Mouse (Mus musculus): Measurements from ENCODE around the gene Spag8. TPM values are rescaled to one million over a fixed set of nuclear protein-coding genes. Genes with fewer than 3 reads are reported as not detected.

Spag8 gene
- polyA plus RNA-seq, 1 experiment from 2014 or later = 4.6 TPM

DNA sequence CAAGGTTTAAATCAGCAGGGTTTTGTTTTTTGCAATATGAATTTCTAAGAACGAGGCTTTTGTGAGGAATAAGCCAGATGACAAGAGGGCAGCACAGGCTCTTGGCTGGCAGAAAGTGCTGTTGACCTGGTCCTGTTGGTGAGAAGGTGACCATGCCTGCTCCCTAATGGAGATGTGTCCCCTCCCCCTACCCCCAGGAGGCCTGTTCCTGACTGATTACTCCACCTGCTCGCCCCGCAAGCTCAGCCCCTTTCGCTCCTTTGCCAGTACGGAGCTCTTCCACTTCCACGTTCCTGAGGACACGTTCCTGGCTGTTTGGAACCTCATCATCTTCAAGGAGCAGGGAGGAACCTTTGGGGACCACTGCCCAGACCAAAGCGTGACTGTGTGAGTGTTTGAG lies 20.3 kb upstream of the Spag8 start:
- Histone ChIP-seq H3K27me3 (no peaks in the 10 kb centered on the region), H3K9me3 (no peaks in the 10 kb centered on the region), H3K4me3 (replicated peaks) (no peak overlapping the region), H3K4me1 (peaks cover 35% of the 10 kb centered on the region), H3K9ac (no peak overlapping the region), H3K36me3 (replicated peaks) (peaks cover 34% of the 10 kb centered on the region), H3K4me2 (no peak overlapping the region), H3K27ac (no peak overlapping the region)
- 85% methylated on average over 8 of the region's 8 CpGs for WGBS
- ATAC-seq (ENCODE audit: low FRiP score) = no peak

DNA sequence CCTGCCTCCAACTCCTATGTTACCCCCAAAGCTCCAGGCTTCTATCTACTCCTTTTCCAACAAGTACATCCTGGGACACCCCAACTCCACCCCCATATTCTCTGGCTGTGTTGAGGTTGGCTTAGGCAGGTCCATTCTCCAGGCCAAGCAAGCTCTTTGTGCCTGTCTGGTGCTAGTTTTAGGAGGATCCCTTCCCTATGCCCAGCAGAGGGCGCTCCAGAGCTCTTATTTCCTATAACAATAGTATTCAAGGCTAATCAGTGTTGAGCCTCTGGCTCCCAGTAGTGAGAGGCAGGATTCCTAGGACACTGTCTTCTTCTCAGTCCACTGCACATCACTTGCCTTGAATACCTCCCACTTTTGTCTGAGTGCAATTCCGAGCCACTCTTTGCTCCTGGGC lies 18.7 kb upstream of the Spag8 start:
- Histone ChIP-seq H3K4me1 (peaks cover 39% of the 10 kb centered on the region), H3K9ac (no peak overlapping the region), H3K27ac (no peak overlapping the region), H3K36me3 (replicated peaks) (peaks cover 19% of the 10 kb centered on the region), H3K4me2 (peak overlapping the region; percentile 21), H3K9me3 (no peaks in the 10 kb centered on the region), H3K27me3 (no peaks in the 10 kb centered on the region), H3K4me3 (replicated peaks) (no peak overlapping the region)
- ATAC-seq (ENCODE audit: low FRiP score) = peak; percentile 24; the same call in 1 of the 2 replicates
- WGBS = 7% methylated on average over 2 of the region's 2 CpGs

DNA sequence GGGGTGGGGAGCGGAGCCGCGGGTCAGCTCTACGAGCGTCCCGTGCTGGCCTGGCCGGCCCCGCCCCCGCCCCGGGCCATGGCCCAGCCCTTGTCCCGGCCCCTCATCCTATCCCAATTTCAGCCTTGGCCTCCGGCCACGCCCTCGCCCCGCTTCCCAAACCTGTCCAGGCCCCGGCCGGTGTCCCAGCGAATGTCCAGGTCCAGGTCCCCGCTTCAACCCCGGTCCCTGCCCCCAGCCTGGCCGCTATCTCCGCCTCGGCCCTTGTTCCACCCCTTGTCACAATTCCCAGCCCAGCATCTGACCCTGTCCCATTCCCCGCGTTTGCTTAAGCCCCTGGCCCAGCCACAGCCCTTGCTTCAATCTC lies 16.0 kb upstream of the Spag8 start:
- under 1% methylated on average over 19 of the region's 25 CpGs for WGBS
- H3K4me3 ChIP-seq (replicated peaks) = peak overlapping the region; percentile 77
- peaks cover 22% of the 10 kb centered on the region for H3K27me3 ChIP-seq
- H3K36me3 ChIP-seq (replicated peaks) = peaks cover 4% of the 10 kb centered on the region
- peak overlapping the region; percentile 85 for H3K4me2 ChIP-seq
- H3K4me1 ChIP-seq = peaks cover 39% of the 10 kb centered on the region
- no peaks in the 10 kb centered on the region for H3K9me3 ChIP-seq
- no peak overlapping the region; the same call in 1 of the 2 replicates for H3K27ac ChIP-seq
- ATAC-seq (ENCODE audit: low FRiP score) = peak; percentile 58
- peak overlapping the region; percentile 84 for H3K9ac ChIP-seq

DNA sequence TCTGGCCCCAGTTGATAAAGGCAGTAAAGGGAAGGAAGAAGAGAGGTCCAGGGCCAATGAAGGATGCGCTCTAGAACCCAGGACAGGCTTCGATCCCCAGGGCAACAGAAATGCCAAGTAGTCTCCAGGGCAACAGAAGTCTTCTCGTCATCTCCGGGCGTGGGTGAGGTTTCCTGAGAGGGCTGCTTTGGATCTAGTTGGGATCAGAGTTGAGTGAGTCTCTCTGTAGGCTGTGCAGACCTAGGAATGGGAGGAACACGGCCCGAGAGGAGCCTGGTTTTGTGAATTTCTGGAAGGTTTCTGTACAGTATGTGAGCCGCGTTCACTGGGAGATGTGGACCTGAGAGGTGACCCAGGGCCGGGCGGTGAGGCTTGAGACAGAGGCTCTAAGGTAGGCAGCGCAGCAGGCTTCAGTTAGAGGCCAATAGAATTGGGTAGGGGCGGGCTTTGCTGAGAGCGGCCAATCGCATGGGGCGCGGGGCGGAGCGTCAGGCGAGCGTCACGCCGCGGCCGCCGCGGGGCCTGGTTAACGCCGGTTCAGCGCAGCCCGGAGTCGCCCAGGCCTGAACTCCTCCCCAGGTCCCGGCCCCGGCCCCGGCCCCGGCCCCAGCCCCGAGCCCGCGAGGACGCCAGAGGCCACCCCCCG lies 15.5 kb upstream of the Spag8 start, which contains the start of the genes Tmem8b and Fam221b:
Gene Tmem8b, plus strand, starts transcription at position 190 of the 646 bp plus-strand sequence.
Gene Fam221b, minus strand, starts transcription at position 364 of the 646 bp plus-strand sequence.
- H3K9me3 ChIP-seq = no peaks in the 10 kb centered on the region
- WGBS = 4% methylated on average over 24 of the region's 41 CpGs
- peak within 1 kb of the TSS; percentile 85 for H3K4me2 ChIP-seq
- peak within 1 kb of the TSS; percentile 77 for H3K4me3 ChIP-seq (replicated peaks)
- no peaks in the 10 kb centered on the region for H3K36me3 ChIP-seq (replicated peaks)
- peak within 1 kb of the TSS; percentile 84 for H3K9ac ChIP-seq
- peaks cover 39% of the 10 kb centered on the region for H3K4me1 ChIP-seq
- peak; percentile 95 for ATAC-seq (ENCODE audit: low FRiP score)
- peaks cover 22% of the 10 kb centered on the region for H3K27me3 ChIP-seq
- no peak within 1 kb of the TSS; the same call in 1 of the 2 replicates for H3K27ac ChIP-seq

DNA sequence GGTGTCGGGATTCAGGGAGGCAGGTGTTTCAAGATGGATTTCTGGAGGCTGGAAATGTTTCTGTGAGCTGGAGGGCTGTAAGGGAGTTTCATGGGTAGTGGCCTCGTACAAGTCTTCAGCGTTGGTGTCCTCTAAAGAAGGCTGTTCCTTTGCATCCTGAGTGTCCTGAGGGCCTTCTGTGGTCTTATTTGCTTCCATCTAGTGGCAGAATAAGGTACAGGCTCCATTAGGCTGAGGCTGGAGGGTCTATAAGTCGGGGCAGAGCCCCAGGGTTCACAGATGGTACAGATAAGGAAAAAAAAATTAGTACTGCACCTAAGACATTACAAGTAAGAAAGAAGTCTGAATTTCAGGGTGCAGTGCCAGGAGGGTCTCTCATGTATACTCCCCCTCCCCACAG lies 13.0 kb upstream of the Spag8 start:
- 28% methylated on average over 4 of the region's 4 CpGs for WGBS
- H3K27me3 ChIP-seq = peaks cover 43% of the 10 kb centered on the region
- no peak for ATAC-seq (ENCODE audit: low FRiP score)

DNA sequence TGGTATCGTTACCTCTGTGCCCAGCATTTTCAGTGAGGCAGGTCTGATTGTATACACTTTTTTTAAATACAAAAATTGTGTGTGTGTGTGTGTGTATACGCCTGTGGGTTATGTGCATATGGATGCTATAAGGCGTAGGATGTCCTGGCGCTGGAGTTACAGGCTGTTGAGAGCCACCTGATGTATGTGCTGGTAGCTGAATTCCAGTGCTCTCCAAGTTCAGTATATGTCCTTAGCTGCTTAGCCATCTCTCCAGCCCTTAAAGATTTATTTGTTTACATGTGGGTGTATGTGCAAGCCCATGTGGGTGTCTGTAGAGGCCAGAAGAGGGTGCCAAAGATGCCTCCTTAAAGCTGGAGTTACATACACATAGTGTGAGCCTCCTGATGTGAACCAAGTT lies 3.8 kb upstream of the Spag8 start:
- Histone ChIP-seq H3K4me2 (peak overlapping the region; percentile 73), H3K4me1 (peaks cover 18% of the 10 kb centered on the region), H3K9me3 (no peaks in the 10 kb centered on the region), H3K27me3 (peaks cover 12% of the 10 kb centered on the region), H3K36me3 (replicated peaks) (no peaks in the 10 kb centered on the region), H3K9ac (no peak overlapping the region), H3K4me3 (replicated peaks) (peak overlapping the region; percentile 72), H3K27ac (no peak overlapping the region)
- ATAC-seq (ENCODE audit: low FRiP score) = no peak
- WGBS = 63% methylated on average over 4 of the region's 4 CpGs

More for the DNA sequence above, 13.0 kb upstream of the Spag8 start:
- Histone ChIP-seq H3K9ac (no peak overlapping the region), H3K36me3 (replicated peaks) (no peaks in the 10 kb centered on the region), H3K4me1 (peaks cover 25% of the 10 kb centered on the region), H3K9me3 (no peaks in the 10 kb centered on the region), H3K4me3 (replicated peaks) (no peak overlapping the region), H3K4me2 (no peak overlapping the region), H3K27ac (no peak overlapping the region)

DNA sequence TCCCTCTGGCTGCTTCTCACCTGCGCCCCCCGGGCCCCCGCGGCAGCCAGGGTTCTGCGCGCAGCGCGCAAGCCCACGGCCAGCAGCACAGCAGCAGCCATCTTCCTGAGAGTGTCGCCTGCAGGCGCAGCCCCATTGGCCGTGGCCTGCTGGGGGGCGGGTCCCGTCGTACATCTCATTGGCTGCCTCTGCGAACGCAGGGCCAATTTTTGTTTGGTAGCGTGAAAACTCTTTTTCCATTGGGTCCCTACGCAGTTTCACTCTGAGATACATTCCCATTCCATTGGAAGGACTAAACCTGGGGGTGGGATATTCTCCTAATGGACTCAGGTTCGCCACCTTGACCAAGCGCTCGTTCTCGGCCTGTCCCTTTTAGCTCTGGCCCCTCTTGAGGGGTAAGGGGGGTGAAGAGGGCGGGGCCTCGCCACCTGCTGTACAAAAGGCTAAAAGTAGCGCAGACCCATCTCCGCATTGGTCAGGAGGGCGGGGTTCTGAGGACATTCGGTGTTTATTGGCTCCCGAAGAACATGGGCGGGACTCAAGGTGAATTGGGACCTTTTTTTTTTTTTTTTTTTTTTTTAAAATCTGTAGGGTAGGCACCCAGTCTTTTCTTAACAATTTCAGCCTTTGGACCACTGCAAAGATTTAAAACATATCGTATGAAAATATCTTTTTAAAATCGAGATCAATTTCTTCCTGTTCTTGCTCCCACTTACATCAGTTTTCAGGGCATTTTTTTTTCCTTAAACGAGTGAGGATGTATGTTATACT lies 3.1 kb upstream of the Spag8 start, which contains the start of gene Hint2:
Gene Hint2, minus strand, starts transcription at position 128 of the 771 bp plus-strand sequence.
- 1% methylated on average over 33 of the region's 34 CpGs for WGBS
- peak within 1 kb of the TSS; percentile 73 for H3K4me2 ChIP-seq
- peak within 1 kb of the TSS; percentile 81 for H3K9ac ChIP-seq
- peak; percentile 96 for ATAC-seq (ENCODE audit: low FRiP score)
- peak within 1 kb of the TSS; percentile 72 for H3K4me3 ChIP-seq (replicated peaks)
- H3K27me3 ChIP-seq = peaks cover 6% of the 10 kb centered on the region
- peak within 1 kb of the TSS; percentile 91 for H3K27ac ChIP-seq
- H3K4me1 ChIP-seq = peaks cover 18% of the 10 kb centered on the region
- peaks cover 2% of the 10 kb centered on the region; the same call in 1 of the 2 replicates for H3K36me3 ChIP-seq (replicated peaks)
- H3K9me3 ChIP-seq = no peaks in the 10 kb centered on the region

DNA sequence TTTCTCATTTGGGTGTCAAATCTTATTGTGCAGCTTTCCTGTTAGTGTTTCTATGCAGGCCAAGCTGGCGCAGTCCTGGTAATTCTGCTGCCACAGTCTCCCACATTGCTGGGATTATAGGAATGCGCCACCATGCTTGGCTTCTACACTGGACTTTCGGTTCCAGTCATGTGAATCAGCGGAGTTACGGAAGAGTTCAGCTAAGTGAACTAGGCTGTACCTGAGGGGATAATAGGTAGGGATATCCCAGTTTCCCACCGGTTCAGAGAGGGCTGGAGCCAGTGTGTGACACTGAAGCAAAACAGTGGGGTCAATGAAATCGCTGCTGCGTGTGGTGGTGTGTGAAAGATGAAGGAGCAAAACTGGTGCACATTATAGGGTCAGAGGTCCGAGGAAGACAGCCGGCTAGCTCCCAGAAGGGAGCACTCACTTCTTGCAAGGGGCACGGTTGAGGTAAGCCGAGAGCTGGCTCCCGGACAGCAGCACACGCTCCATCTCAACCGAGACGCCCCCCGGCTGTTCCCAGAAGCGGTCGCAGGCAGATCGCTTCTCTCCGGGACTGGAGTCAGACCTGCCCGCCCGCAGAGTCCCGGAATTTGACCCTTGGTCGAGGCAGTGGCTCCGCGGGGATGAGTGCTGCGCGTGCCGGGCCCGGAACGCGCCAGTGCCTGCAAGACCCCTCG lies 2.4 kb upstream of the Spag8 start:
- WGBS = 6% methylated on average over 34 of the region's 34 CpGs
- Histone ChIP-seq H3K9ac (peak overlapping the region; percentile 81), H3K4me2 (peak overlapping the region; percentile 73), H3K4me3 (replicated peaks) (peak overlapping the region; percentile 72), H3K36me3 (replicated peaks) (peaks cover 8% of the 10 kb centered on the region; the same call in 1 of the 2 replicates), H3K4me1 (peaks cover 18% of the 10 kb centered on the region), H3K9me3 (no peaks in the 10 kb centered on the region), H3K27ac (peak overlapping the region; percentile 91), H3K27me3 (no peaks in the 10 kb centered on the region)
- peak; percentile 47 for ATAC-seq (ENCODE audit: low FRiP score)

DNA sequence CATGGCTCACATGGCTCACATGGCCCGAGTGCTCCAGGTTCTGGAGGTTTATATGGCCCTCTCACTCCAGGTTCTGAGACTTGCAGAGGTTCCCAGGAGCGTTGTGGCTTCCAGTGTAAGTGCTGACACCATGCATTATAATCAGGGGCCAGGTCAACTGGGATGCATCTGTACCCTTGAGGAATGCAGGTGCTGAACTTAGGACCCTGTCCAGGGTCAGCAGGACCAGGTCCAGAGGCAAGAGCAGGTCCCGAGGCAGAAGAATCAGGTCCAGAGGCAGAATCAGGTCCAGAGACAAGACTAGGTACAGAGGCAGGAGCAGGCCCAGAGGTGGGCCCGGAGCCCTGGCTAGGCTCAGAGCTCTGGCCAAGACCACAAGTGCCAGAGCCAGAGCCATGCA lies 668 bp downstream of the Spag8 start:
- peak overlapping the region; percentile 28 for H3K4me3 ChIP-seq (replicated peaks)
- ATAC-seq (ENCODE audit: low FRiP score) = no peak
- peak overlapping the region; percentile 53 for H3K4me2 ChIP-seq
- WGBS = 89% methylated on average over 4 of the region's 4 CpGs
- no peak overlapping the region for H3K9ac ChIP-seq
- H3K27ac ChIP-seq = no peak overlapping the region
- H3K36me3 ChIP-seq (replicated peaks) = peaks cover 22% of the 10 kb centered on the region
- H3K4me1 ChIP-seq = peaks cover 18% of the 10 kb centered on the region
- H3K9me3 ChIP-seq = peaks cover 7% of the 10 kb centered on the region
- no peaks in the 10 kb centered on the region for H3K27me3 ChIP-seq

DNA sequence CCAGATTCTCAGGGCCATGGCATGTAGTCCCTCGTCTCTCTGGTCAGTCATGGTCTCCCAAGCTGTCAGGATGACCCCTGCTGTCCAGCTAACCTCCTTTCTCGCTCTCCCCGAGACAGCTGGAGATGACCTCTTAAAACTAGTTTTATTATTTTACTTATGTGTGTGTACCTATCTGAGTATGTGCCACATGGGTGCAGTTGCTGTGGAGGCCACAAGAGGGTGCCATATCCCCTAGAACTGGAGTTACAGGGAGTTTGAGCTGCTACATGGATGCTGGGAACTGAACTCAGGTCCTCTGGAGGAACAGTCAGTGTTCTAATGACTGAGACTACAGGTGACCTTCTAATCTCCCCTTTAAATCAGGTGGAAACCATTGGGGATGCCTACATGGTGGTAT lies 3.6 kb downstream of the Spag8 start:
- ATAC-seq (ENCODE audit: low FRiP score) = no peak
- peaks cover 22% of the 10 kb centered on the region for H3K36me3 ChIP-seq (replicated peaks)
- 97% methylated on average over 3 of the region's 3 CpGs for WGBS

DNA sequence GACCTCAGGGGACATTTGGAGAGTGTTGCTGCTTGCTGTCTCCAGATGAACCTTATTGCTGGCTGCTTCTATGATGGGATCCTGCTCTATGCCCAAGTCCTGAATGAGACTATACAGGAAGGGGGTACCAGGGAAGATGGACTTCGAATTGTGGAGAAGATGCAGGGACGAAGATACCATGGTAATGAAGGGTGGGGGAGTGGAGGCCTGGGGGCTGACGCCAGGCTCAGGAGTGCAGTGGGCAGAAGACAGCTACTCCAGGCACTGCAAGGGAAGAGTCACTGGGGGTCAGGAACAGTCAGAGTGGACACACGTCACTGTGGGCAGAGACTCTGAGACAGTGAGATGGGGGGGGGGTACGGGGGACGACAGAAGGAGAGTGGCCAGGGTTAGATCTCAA lies 12.9 kb downstream of the Spag8 start:
- Histone ChIP-seq H3K4me3 (replicated peaks) (no peak overlapping the region), H3K9ac (no peak overlapping the region), H3K9me3 (no peaks in the 10 kb centered on the region), H3K27me3 (no peaks in the 10 kb centered on the region), H3K4me2 (no peak overlapping the region), H3K36me3 (replicated peaks) (0 out of 2 replicates have a peak, but pooled peaks cover 4% of the 10 kb centered on the region), H3K4me1 (no peaks in the 10 kb centered on the region), H3K27ac (no peak overlapping the region)
- 76% methylated on average over 6 of the region's 6 CpGs for WGBS
- ATAC-seq (ENCODE audit: low FRiP score) = no peak

More for the DNA sequence above, 3.6 kb downstream of the Spag8 start:
- H3K27me3 ChIP-seq = no peaks in the 10 kb centered on the region
- H3K9me3 ChIP-seq = peaks cover 7% of the 10 kb centered on the region
- H3K9ac ChIP-seq = no peak overlapping the region
- H3K4me2 ChIP-seq = no peak overlapping the region
- H3K4me1 ChIP-seq = peaks cover 9% of the 10 kb centered on the region; the same call in 1 of the 2 replicates
- H3K4me3 ChIP-seq (replicated peaks) = no peak overlapping the region
- H3K27ac ChIP-seq = no peak overlapping the region

DNA sequence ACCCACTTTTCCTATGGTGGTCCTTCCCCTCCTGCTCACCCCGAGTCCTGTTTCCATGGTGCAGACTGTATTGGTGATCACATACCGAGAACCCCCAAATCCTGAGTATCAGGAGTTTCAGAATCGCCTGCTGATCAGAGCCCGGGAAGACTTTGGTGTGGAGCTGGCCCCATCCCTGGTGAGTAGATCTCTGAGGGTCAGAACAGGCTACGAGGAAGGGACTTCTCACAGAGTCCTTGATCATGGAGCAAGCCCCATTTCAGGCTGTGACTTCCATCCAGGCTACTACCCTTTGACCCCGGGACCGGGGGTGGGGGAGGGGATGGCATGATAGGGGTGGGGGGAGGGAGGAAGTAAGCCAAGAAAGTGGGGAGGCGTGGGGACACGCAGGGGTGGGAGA lies 13.3 kb downstream of the Spag8 start:
- Histone ChIP-seq H3K4me1 (no peaks in the 10 kb centered on the region), H3K9me3 (no peaks in the 10 kb centered on the region), H3K4me3 (replicated peaks) (no peak overlapping the region), H3K36me3 (replicated peaks) (0 out of 2 replicates have a peak, but pooled peaks cover 4% of the 10 kb centered on the region), H3K4me2 (no peak overlapping the region), H3K27ac (no peak overlapping the region), H3K9ac (no peak overlapping the region), H3K27me3 (no peaks in the 10 kb centered on the region)
- WGBS = 80% methylated on average over 9 of the region's 9 CpGs
- ATAC-seq (ENCODE audit: low FRiP score) = no peak

Data from forebrain, embryonic 12.5 days (tissue).